Mouse (Mus musculus) embryonic facial prominence, embryonic 14.5 days (tissue): ENCODE results near the gene Stx1a. TPM values are rescaled to one million over a fixed set of nuclear protein-coding genes. Genes with fewer than 3 reads are reported as not detected.
"Not testable (repeated sequence)": the region's sequence is repeated elsewhere in the genome, so short reads cannot be mapped to it uniquely, and the experiment has no call there.

ENCODE experiments used
- ATAC-seq: fragments of 200-750 bp; cut with Nextera tagmentation; 2 replicates; pipeline ENCODE4 v1.8.0; 2017; ENCODE audit warnings: low read depth, moderate number of reproducible peaks, moderate TSS enrichment
- DNase-seq: peaks from one replicate; pipeline ENCODE4 v3.0.0-alpha.2; 2015; ENCODE audit warnings: low spot score
- H3K27ac ChIP-seq: fragments of 300-500 bp; sonication (generic); replicated peaks from 2 replicates; pipeline ENCODE4 v1.5.1; 2014; ENCODE audit warnings: low read depth, mild to moderate bottlenecking, low read length, moderate library complexity
- H3K27me3 ChIP-seq: fragments of 300-500 bp; sonication (generic); replicated peaks from 2 replicates; pipeline ENCODE4 v1.6.1; 2014; ENCODE audit warnings: low read length; ENCODE audit not compliant: control insufficient read depth, insufficient read depth
- H3K36me3 ChIP-seq: fragments of 300-500 bp; sonication (generic); 2 replicates; pipeline ENCODE4 v1.6.1; 2014; ENCODE audit warnings: low read length, mixed read lengths; ENCODE audit not compliant: control insufficient read depth, insufficient read depth
- H3K4me1 ChIP-seq: fragments of 300-500 bp; sonication (generic); 2 replicates; pipeline ENCODE4 v1.6.1; 2014; ENCODE audit warnings: antibody characterized with exemption, low read length; ENCODE audit not compliant: control insufficient read depth, insufficient read depth
- H3K4me2 ChIP-seq: fragments of 300-500 bp; sonication (generic); 2 replicates; pipeline ENCODE4 v1.6.1; 2014; ENCODE audit warnings: low read depth, mild to moderate bottlenecking, low read length, moderate library complexity, mixed read lengths
- H3K4me3 ChIP-seq: fragments of 300-500 bp; sonication (generic); 2 replicates; pipeline ENCODE4 v1.5.1; 2014; ENCODE audit warnings: low read depth, mild to moderate bottlenecking, low read length
- H3K9ac ChIP-seq: fragments of 300-500 bp; sonication (generic); 2 replicates; pipeline ENCODE4 v1.6.1; 2014; ENCODE audit warnings: low read depth, mild to moderate bottlenecking, low read length, moderate library complexity, mixed read lengths
- H3K9me3 ChIP-seq: fragments of 300-500 bp; sonication (generic); 2 replicates; pipeline ENCODE4 v1.6.1; 2016; ENCODE audit warnings: low read length; ENCODE audit not compliant: control insufficient read depth
- WGBS: fragments of 180-500 bp; shearing (Covaris S2); extraction: QIAGEN DNeasy Blood & Tissue Kit; methylation state at CpG from one replicate; pipeline ENCODE4 v1.1.7; 2014; 5-methylcytosine and 5-hydroxymethylcytosine counted together
- polyA plus RNA-seq: library from polyadenylated mRNA; unstranded; fragments of >200 nt; fragmentation: Nextera tagmentation; extraction: Ambion mirVana; gene quantifications from 2 replicates; pipeline ENCODE4 v1.2.1, GENCODE M21; 2014

Stx1a gene
- polyA plus RNA-seq, 1 experiment from 2014 or later, result 19.6 TPM

DNA sequence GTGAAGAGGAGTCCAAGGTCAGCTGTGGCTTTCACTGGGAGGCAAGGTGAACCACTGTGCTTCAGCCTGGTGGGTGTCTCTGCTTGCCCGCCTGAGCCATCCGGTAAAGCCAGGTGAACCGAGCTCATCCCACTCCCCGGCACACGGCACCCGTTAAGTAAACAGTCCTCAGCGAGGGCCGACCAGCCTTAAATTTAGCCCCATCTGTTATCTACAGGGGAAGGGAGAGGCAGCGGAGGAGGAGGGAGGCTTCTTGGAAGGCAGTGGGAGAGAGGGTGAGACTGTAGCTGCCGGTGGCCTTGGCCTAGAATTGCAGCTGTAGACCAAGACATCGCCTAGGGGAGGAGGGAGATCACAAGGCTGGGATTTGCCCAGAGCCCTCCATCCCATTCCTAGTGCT is 17.5 kb downstream of the Stx1a start:
- H3K27me3 ChIP-seq, result no peaks in the 10 kb centered on the region
- 80% methylated on average over 11 of the region's 11 CpGs for WGBS
- H3K27ac ChIP-seq, result no peak overlapping the region
- no peak overlapping the region for H3K4me3 ChIP-seq
- no peak overlapping the region for H3K9ac ChIP-seq
- peaks cover 35% of the 10 kb centered on the region for H3K36me3 ChIP-seq
- no peak overlapping the region for H3K4me2 ChIP-seq
- no peaks in the 10 kb centered on the region for H3K9me3 ChIP-seq
- no peak for DNase-seq
- H3K4me1 ChIP-seq, result no peaks in the 10 kb centered on the region
- ATAC-seq, result no peak

DNA sequence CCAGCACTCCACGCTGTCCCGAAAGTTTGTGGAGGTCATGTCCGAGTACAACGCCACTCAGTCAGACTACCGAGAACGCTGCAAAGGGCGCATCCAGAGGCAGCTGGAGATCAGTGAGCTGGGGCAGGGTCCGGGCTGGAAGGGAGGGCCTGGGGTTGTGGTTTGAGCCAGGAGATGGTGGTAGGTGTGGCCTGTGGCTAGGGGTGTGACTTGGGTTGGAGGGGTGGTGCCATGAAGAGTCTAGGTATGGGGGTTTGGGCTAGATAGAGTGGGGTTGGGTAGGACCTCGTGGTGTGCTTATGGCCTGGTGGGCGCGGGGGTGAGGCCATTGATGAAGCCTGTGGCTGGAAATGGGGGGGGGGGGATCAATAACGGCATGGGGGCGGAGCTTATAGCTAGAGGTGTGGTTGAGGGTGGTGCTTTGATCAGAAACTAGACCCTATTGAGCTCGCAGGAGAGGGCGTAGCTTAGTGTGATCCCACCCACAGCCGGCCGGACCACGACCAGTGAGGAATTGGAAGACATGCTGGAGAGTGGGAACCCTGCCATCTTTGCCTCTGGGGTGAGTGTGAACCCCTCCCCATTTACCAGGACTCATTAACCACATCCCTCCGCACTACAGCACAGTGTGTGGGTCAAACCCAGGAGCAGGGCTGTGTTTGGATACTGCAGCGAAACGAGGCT is 19.0 kb downstream of the Stx1a start:
- H3K4me3 ChIP-seq, result no peak overlapping the region
- no peak overlapping the region for H3K9ac ChIP-seq
- ATAC-seq, result no peak
- H3K27ac ChIP-seq, result no peak overlapping the region
- no peak for DNase-seq
- no peaks in the 10 kb centered on the region for H3K4me1 ChIP-seq
- peaks cover 46% of the 10 kb centered on the region for H3K36me3 ChIP-seq
- no peaks in the 10 kb centered on the region for H3K27me3 ChIP-seq
- H3K4me2 ChIP-seq, result no peak overlapping the region
- no peaks in the 10 kb centered on the region for H3K9me3 ChIP-seq
- WGBS, result 33% methylated on average over 20 of the region's 21 CpGs

DNA sequence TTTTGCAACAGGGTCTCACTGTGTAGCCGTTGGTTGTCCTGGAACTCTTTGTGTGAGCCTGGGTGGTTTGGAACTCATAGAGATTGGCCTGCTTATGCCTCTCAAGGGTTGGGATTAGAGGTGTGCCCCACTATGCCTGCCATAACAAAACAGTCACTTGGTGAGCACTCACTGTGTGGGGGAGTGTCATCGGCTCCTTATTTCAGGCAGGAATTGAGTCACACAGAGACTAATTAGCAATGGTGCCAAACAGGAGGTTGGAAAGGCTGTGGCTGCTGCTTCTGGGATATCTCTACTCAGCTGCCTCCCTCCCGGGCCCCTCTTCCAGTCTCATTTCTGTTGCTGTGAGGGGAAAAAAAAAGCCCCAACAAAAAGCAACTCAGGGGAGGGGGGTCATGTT is 21.3 kb downstream of the Stx1a start:
- H3K4me3 ChIP-seq, result no peak overlapping the region
- no peaks in the 10 kb centered on the region for H3K4me1 ChIP-seq
- peaks cover 53% of the 10 kb centered on the region for H3K36me3 ChIP-seq
- no peak overlapping the region for H3K9ac ChIP-seq
- 96% methylated on average over 3 of the region's 3 CpGs for WGBS
- no peak for DNase-seq
- no peak for ATAC-seq
- H3K4me2 ChIP-seq, result no peak overlapping the region
- H3K27me3 ChIP-seq, result no peaks in the 10 kb centered on the region
- no peak overlapping the region for H3K27ac ChIP-seq
- no peaks in the 10 kb centered on the region for H3K9me3 ChIP-seq

DNA sequence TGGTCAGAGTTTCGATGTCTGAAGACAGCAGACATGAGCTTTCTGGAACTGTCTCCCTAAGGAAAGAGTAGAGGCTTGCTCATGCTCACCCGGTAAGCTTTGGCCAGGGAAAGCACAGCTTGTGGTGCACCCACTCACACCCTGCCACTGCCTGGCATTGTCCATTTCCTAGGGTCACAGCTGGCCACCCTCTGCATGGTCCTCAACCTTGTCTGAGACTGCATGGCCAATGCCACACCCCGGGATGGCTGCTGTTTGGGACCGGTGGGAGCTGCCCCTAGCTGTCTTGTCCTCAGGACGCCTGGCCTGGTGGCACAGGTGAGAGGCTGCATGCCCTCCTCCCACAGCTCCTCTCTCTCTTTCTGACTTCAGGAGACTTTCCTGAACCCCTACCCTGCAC is 25.3 kb downstream of the Stx1a start:
- Histone ChIP-seq H3K9ac (no peak overlapping the region), H3K4me2 (no peak overlapping the region), H3K4me3 (no peak overlapping the region), H3K27ac (no peak overlapping the region), H3K9me3 (no peaks in the 10 kb centered on the region), H3K27me3 (no peaks in the 10 kb centered on the region), H3K36me3 (peaks cover 83% of the 10 kb centered on the region), H3K4me1 (no peaks in the 10 kb centered on the region)
- WGBS, result 76% methylated on average over 3 of the region's 5 CpGs
- no peak for DNase-seq
- no peak for ATAC-seq

DNA sequence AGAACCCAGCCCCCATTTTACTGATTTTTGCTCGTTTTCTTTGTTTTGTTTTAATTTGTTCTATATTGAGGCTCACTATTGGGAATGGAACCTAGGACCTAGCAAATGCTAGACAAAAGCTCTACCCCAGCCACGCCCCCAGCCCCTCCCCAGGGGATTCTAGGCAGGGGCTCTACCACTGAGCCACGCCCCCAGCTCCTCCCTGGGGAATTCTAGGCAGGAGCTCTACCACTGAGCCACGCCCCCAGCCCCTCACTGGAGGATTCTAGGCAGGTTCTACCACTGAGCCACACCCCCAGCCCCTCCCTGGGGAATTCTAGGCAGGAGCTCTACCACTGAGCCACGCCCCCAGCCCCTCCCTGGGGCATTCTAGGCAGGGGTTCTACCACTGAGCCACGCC is 26.0 kb downstream of the Stx1a start:
- H3K27ac ChIP-seq, H3K4me1 ChIP-seq, H3K9ac ChIP-seq, H3K9me3 ChIP-seq, H3K4me2 ChIP-seq, ATAC-seq, H3K27me3 ChIP-seq, DNase-seq, H3K4me3 ChIP-seq: not testable (repeated sequence)
- peaks cover 87% of the 10 kb centered on the region for H3K36me3 ChIP-seq
- 90% methylated on average over 6 of the region's 6 CpGs for WGBS

DNA sequence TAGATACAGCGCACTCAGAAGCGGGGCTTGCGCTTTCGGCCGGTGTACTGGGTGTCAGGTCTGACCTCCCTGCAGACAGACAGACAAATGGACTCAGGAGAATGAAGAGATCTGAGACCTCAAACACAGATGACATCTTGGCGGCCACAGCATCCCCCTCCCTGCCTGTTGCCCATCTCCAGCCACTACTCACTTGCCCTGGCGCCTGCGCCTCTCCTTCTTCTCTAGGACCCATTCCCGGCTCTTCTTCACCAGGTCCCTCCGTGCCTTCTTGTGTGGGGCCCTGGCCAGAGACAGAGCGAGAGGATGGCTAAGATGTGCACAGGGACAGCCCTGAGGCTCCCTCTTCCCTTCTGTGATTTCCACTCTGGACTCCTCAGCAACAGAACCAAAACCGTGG is 30.1 kb downstream of the Stx1a start:
- H3K4me1 ChIP-seq, result no peaks in the 10 kb centered on the region
- DNase-seq (no peak), ATAC-seq (no peak)
- 89% methylated on average over 12 of the region's 12 CpGs for whole genome bisulfite sequencing
- no peaks in the 10 kb centered on the region for H3K27me3 ChIP-seq
- H3K4me3 ChIP-seq, result no peak overlapping the region
- no peaks in the 10 kb centered on the region for H3K9me3 ChIP-seq
- no peak overlapping the region for H3K9ac ChIP-seq
- no peak overlapping the region for H3K27ac ChIP-seq
- no peak overlapping the region for H3K4me2 ChIP-seq
- peaks cover 93% of the 10 kb centered on the region for H3K36me3 ChIP-seq

DNA sequence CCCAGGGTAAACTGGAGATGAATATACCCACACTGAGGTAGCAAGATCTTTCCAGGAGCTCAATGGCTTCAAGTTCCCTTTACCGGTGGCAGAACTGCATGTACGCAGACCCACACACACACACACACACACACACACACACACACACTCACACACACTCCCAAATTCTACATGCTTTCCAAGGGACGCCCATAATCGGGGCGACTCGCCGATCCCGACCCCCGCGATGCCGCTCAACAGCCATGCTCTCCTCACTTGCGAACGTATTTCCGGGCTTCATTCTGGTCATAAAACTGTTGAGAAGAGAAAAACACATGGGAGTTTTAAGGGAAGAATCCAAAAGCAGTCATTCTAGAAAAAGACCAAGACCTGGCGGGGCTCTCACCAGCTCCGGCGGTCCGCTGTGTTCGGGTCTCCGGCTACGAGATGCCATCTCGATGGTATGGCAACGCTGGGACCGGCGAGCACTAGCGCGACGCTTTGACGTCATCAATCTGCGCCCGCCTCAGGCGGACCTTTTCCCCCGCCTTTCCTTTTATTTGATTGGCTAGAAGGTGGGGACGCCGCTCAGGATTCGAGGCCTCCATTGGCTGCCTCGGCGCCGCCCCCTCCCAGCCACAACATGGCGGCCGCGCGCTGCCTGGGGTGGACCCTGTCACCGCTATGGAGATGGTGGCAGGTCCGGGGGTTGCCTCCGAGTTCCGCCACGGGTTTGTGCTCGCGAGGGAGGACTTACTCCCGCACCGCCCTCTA is 40.5 kb downstream of the Stx1a start, which contains the start of gene Dnajc30:
Gene Dnajc30 (plus strand): TSS at position 574 of the 753 bp plus-strand sequence.
- H3K9me3 ChIP-seq, result no peaks in the 10 kb centered on the region
- WGBS, result under 1% methylated on average over 51 of the region's 52 CpGs
- H3K4me1 ChIP-seq, result peaks cover 15% of the 10 kb centered on the region
- H3K27me3 ChIP-seq, result no peaks in the 10 kb centered on the region
- peak within 1 kb of the TSS; percentile 91 for H3K4me3 ChIP-seq
- peak; percentile 98 for DNase-seq
- peak within 1 kb of the TSS; percentile 93 for H3K4me2 ChIP-seq
- peaks cover 41% of the 10 kb centered on the region for H3K36me3 ChIP-seq
- H3K9ac ChIP-seq, result peak within 1 kb of the TSS; percentile 86
- peak within 1 kb of the TSS; percentile 65 for H3K27ac ChIP-seq
- ATAC-seq, result peak; percentile 97

DNA sequence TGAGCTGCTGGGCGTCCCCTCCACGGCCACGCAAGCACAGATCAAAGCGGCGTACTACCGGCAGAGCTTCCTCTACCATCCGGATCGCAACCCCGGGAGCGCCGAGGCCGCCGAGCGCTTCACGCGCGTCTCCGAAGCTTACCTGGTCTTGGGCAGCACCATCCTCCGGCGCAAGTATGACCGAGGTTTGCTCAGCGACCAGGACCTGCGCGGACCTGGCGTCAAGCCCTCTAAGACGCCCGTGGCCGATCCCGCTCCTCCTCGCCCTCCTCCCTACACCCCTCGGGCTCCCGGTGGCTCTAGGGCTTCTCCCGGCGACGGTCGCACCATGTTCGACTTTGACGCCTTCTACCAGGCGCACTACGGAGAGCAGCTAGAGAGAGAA is 41.1 kb downstream of the Stx1a start:
- no peak for DNase-seq
- peak overlapping the region; percentile 65; the same call in 1 of the 2 replicates for H3K27ac ChIP-seq
- H3K27me3 ChIP-seq, result no peaks in the 10 kb centered on the region
- no peaks in the 10 kb centered on the region for H3K9me3 ChIP-seq
- peak overlapping the region; percentile 93 for H3K4me2 ChIP-seq
- H3K4me3 ChIP-seq, result peak overlapping the region; percentile 91
- H3K36me3 ChIP-seq, result peaks cover 35% of the 10 kb centered on the region
- H3K4me1 ChIP-seq, result peaks cover 15% of the 10 kb centered on the region
- ATAC-seq, result peak; percentile 39
- WGBS, result under 1% methylated on average over 21 of the region's 40 CpGs
- peak overlapping the region; percentile 86 for H3K9ac ChIP-seq
